Mouse (Mus musculus) MEL (cell line): ENCODE results near the gene Ears2. TPM values are rescaled to one million over a fixed set of nuclear protein-coding genes. Genes with fewer than 3 reads are reported as not detected.
A peak's percentile ranks its signal among the peaks of the same experiment; 100 is the strongest.

Source experiments
- DNase-seq: peaks from one replicate; pipeline ENCODE4 v3.0.0; 2011; ENCODE audit warnings: low read depth, low spot score
- H3K27ac ChIP-seq: 2 replicates; pipeline ENCODE4 v1.5.1; 2012; ENCODE audit warnings: low read depth, mild to moderate bottlenecking, control low read depth, low read length, moderate library complexity; ENCODE audit not compliant: control insufficient read depth
- H3K27me3 ChIP-seq, 2 experiments: fragments of 150-350 bp in 1 of 2; sonication (generic) in 1 of 2; 2 replicates each; pipeline ENCODE4 v1.6.1; 2012; ENCODE audit warnings: low read length in 2 of 2, mild to moderate bottlenecking in 2 of 2, improper control_type of control experiment in 1 of 2, moderate library complexity in 1 of 2; ENCODE audit not compliant: insufficient read depth in 2 of 2, control insufficient read depth in 1 of 2
- H3K36me3 ChIP-seq, 2 experiments: 2 replicates each; pipeline ENCODE4 v1.6.1; 2012 to 2014; ENCODE audit warnings: low read length in 2 of 2, improper control_type of control experiment in 1 of 2, inconsistent platforms in 1 of 2, mild to moderate bottlenecking in 1 of 2; ENCODE audit not compliant: insufficient read depth in 2 of 2, control insufficient read depth in 1 of 2
- H3K4me1 ChIP-seq, 2 experiments: fragments of 150-350 bp in 1 of 2; sonication (generic) in 1 of 2; 2 replicates each; pipeline ENCODE4 v1.6.1; 2012; ENCODE audit warnings: low read length in 2 of 2, improper control_type of control experiment in 1 of 2, mild to moderate bottlenecking in 1 of 2; ENCODE audit not compliant: insufficient read depth in 2 of 2, control insufficient read depth in 1 of 2
- H3K4me3 ChIP-seq, 2 experiments: fragments of 150-350 bp in 1 of 2; sonication (generic) in 1 of 2; 2 replicates each; pipeline ENCODE4 v1.5.1; 2012; ENCODE audit warnings: low read depth in 2 of 2, low read length in 2 of 2, mild to moderate bottlenecking in 2 of 2, moderate library complexity in 2 of 2, control low read depth in 1 of 2, improper control_type of control experiment in 1 of 2; ENCODE audit not compliant: control insufficient read depth in 1 of 2, insufficient read depth in 1 of 2
- H3K79me2 ChIP-seq: 2 replicates; pipeline ENCODE4 v1.6.1; 2012; ENCODE audit warnings: mild to moderate bottlenecking, low read length, moderate library complexity; ENCODE audit not compliant: control insufficient read depth, poor library complexity, insufficient read depth
- H3K9ac ChIP-seq: 2 replicates; pipeline ENCODE4 v1.6.1; 2012; ENCODE audit warnings: low read depth, mild to moderate bottlenecking, control low read depth, low read length, moderate library complexity; ENCODE audit not compliant: control insufficient read depth, poor library complexity, severe bottlenecking
- H3K9me3 ChIP-seq: fragments of 150-350 bp; sonication (generic); replicated peaks from 2 replicates; pipeline ENCODE4 v1.6.1; 2012; ENCODE audit warnings: mild to moderate bottlenecking, low read length, improper control_type of control experiment, moderate library complexity; ENCODE audit not compliant: insufficient read depth
- BHLHE40 ChIP-seq: IDR thresholded peaks from 2 replicates; pipeline ENCODE4 v1.6.1; 2012; ENCODE audit warnings: low read depth, mild to moderate bottlenecking, inconsistent platforms, low read length, improper control_type of control experiment, borderline replicate concordance
- CHD1 ChIP-seq: IDR thresholded peaks from 2 replicates; pipeline ENCODE4 v1.6.1; 2012; ENCODE audit warnings: low read depth, mild to moderate bottlenecking, inconsistent platforms, low read length, improper control_type of control experiment
- CHD2 ChIP-seq: IDR thresholded peaks from 2 replicates; pipeline ENCODE4 v1.6.1; 2011; ENCODE audit warnings: low read length, improper control_type of control experiment
- E2F4 ChIP-seq: IDR thresholded peaks from 2 replicates; pipeline ENCODE4 v1.6.1; 2011; ENCODE audit warnings: low read depth, low read length, improper control_type of control experiment, borderline replicate concordance
- ELF1 ChIP-seq: IDR thresholded peaks from 2 replicates; pipeline ENCODE4 v1.6.1; 2014; ENCODE audit warnings: low read depth, mild to moderate bottlenecking, inconsistent platforms, low read length, improper control_type of control experiment, moderate library complexity
- EP300 ChIP-seq, 2 experiments: IDR thresholded peaks; 2 replicates each; pipeline ENCODE4 v1.6.1; 2011; ENCODE audit warnings: improper control_type of control experiment in 2 of 2, low read length in 2 of 2, low read depth in 1 of 2, mild to moderate bottlenecking in 1 of 2
- ETS1 ChIP-seq: IDR thresholded peaks from 2 replicates; pipeline ENCODE4 v1.6.1; 2012; ENCODE audit warnings: low read depth, mild to moderate bottlenecking, inconsistent platforms, low read length, improper control_type of control experiment, moderate library complexity
- GATA1 ChIP-seq: IDR thresholded peaks from 2 replicates; pipeline ENCODE4 v1.6.1; 2011; ENCODE audit warnings: low read depth, low read length, improper control_type of control experiment
- HCFC1 ChIP-seq: IDR thresholded peaks from 2 replicates; pipeline ENCODE4 v1.6.1; 2012; ENCODE audit warnings: low read depth, mild to moderate bottlenecking, inconsistent platforms, low read length, improper control_type of control experiment, moderate library complexity
- MAX ChIP-seq: IDR thresholded peaks from 2 replicates; pipeline ENCODE4 v1.6.1; 2011; ENCODE audit warnings: low read length, improper control_type of control experiment
- MXI1 ChIP-seq: IDR thresholded peaks from 2 replicates; pipeline ENCODE4 v1.6.1; 2011; ENCODE audit warnings: mild to moderate bottlenecking, low read depth, low read length, improper control_type of control experiment
- MYC ChIP-seq: IDR thresholded peaks from 2 replicates; pipeline ENCODE4 v1.6.1; 2011; ENCODE audit warnings: low read depth, mild to moderate bottlenecking, low read length, improper control_type of control experiment, moderate library complexity
- RCOR1 ChIP-seq: IDR thresholded peaks from 2 replicates; pipeline ENCODE4 v1.6.1; 2012; ENCODE audit warnings: low read depth, mild to moderate bottlenecking, inconsistent platforms, low read length, improper control_type of control experiment
- SIN3A ChIP-seq: IDR thresholded peaks from 2 replicates; pipeline ENCODE4 v1.6.1; 2012; ENCODE audit warnings: low read length, improper control_type of control experiment, inconsistent platforms
- SMC3 ChIP-seq: IDR thresholded peaks from 2 replicates; pipeline ENCODE4 v1.6.1; 2011; ENCODE audit warnings: low read depth, low read length, improper control_type of control experiment
- TAL1 ChIP-seq: IDR thresholded peaks from 2 replicates; pipeline ENCODE4 v1.6.1; 2012; ENCODE audit warnings: mild to moderate bottlenecking, inconsistent platforms, low read length, moderate library complexity, mixed read lengths
- TBP ChIP-seq: IDR thresholded peaks from 2 replicates; pipeline ENCODE4 v1.8.0; 2011; ENCODE audit warnings: low read depth, low read length, improper control_type of control experiment
- TCF12 ChIP-seq: IDR thresholded peaks from 2 replicates; pipeline ENCODE4 v1.6.1; 2014; ENCODE audit warnings: low read depth, mild to moderate bottlenecking, inconsistent platforms, low read length, improper control_type of control experiment, moderate library complexity
- UBTF ChIP-seq: IDR thresholded peaks from 2 replicates; pipeline ENCODE4 v1.6.1; 2012; ENCODE audit warnings: low read depth, mild to moderate bottlenecking, inconsistent platforms, low read length, improper control_type of control experiment, moderate library complexity, borderline replicate concordance; ENCODE audit not compliant: insufficient read depth
- ZMIZ1 ChIP-seq: IDR thresholded peaks from 2 replicates; pipeline ENCODE4 v1.6.1; 2012; ENCODE audit warnings: low read depth, mild to moderate bottlenecking, inconsistent platforms, low read length, improper control_type of control experiment, moderate library complexity
- polyA plus RNA-seq, 2 experiments: library from polyadenylated mRNA; stranded (reverse) in 1 of 2; unstranded in 1 of 2; fragments of >175 nt in 1 of 2; fragments of >200 nt in 1 of 2; gene quantifications; 2 replicates each; pipeline versions ENCODE4 v1.2.1 to v1.2.4; 2012; ENCODE audit warnings: low replicate concordance in 2 of 2, low read depth in 1 of 2; ENCODE audit not compliant: insufficient read length in 2 of 2, insufficient read depth in 1 of 2, missing spikeins in 1 of 2
- total RNA-seq: library from RNA; depleted of rRNA; stranded (reverse); fragments of 300-350 nt; gene quantifications from 2 replicates; pipeline ENCODE4 v1.2.3, GENCODE M21; 2012

Gene Ears2
- total and polyA plus RNA-seq, 3 experiments: 8.8 to 12.8 TPM; not detected in 1

- H3K4me3 ChIP-seq: no peak overlapping the region
These were observed 20.2 kb downstream of the Ears2 start for GRCm38 (mm10) chr7:122046813-122047212.

GRCm38 (mm10) chr7:122045711-122046110, 21.4 kb downstream of the Ears2 start:
- Histone ChIP-seq H3K4me1 (peaks cover 12 to 24% of the 10 kb centered on the region in 2 experiments), H3K9ac (no peak overlapping the region)
- TF ChIP-seq TBP (no peak), TAL1 (0 out of 2 replicates have a peak, but pooled peaks have one; percentile 12)
- TF ChIP-seq, all 39 proteins: peak for 1
- H3K27me3 ChIP-seq: no peaks in the 10 kb centered on the region
- no peaks in the 10 kb centered on the region for H3K79me2 ChIP-seq
- H3K9me3 ChIP-seq: no peaks in the 10 kb centered on the region
- no peak for DNase-seq
- H3K4me3 ChIP-seq: no peak overlapping the region
- peaks cover 0 to 24% of the 10 kb centered on the region in 2 experiments; a peak in 2 of 4 replicates for H3K36me3 ChIP-seq
- H3K27ac ChIP-seq: no peak overlapping the region

More at GRCm38 (mm10) chr7:122046813-122047212, 20.2 kb downstream of the Ears2 start:
- peaks cover 0 to 24% of the 10 kb centered on the region in 2 experiments; a peak in 2 of 4 replicates for H3K36me3 ChIP-seq
- no peaks in the 10 kb centered on the region for H3K9me3 ChIP-seq
- no peaks in the 10 kb centered on the region for H3K27me3 ChIP-seq
- H3K79me2 ChIP-seq: no peaks in the 10 kb centered on the region
- H3K27ac ChIP-seq: peak overlapping the region; percentile 81
- H3K9ac ChIP-seq: peak overlapping the region; percentile 15; the same call in 1 of the 2 replicates
- peak; percentile 63; the same call in 1 of the 2 replicates for TF ChIP-seq TCF12
- TF ChIP-seq E2F4: no peak
- 0 out of 2 replicates have a peak, but pooled peaks have one; percentile 8 for TF ChIP-seq TBP
- TF ChIP-seq TAL1: peak; percentile 39; the same call in 1 of the 2 replicates
- TF ChIP-seq GATA1: peak; percentile 95
- TF ChIP-seq HCFC1: 0 out of 2 replicates have a peak, but pooled peaks have one; percentile 20
- no peak for TF ChIP-seq CHD2
- TF ChIP-seq MXI1: peak; percentile 80
- TF ChIP-seq SMC3: no peak
- peak; percentile 85 for TF ChIP-seq SIN3A
- peak; percentile 82 to 86 for TF ChIP-seq EP300 (IDR thresholded peaks at IDR 0.05; ENCODE audit: low read depth in 1 of 2, low read length in 2 of 2)
- peak; percentile 81 for TF ChIP-seq RCOR1
- no peak for TF ChIP-seq ZMIZ1
- TF ChIP-seq ETS1: peak; percentile 100
- peak; percentile 89; the same call in 1 of the 2 replicates for TF ChIP-seq MYC
- TF ChIP-seq CHD1: no peak
- TF ChIP-seq UBTF: no peak
- TF ChIP-seq ELF1: no peak; the same call in 1 of the 2 replicates
- peak; percentile 76 for TF ChIP-seq BHLHE40
- peak; percentile 80 for TF ChIP-seq MAX
- H3K4me1 ChIP-seq: peaks cover 12 to 24% of the 10 kb centered on the region in 2 experiments
- DNase-seq: peak; percentile 93
